Mouse (Mus musculus) lung, embryonic 15.5 days (tissue): Measurements from ENCODE around the gene Trmu. TPM values are rescaled to one million over a fixed set of nuclear protein-coding genes. Genes with fewer than 3 reads are reported as not detected.
A peak's percentile ranks its signal among the peaks of the same experiment; 100 is the strongest.

ENCODE experiments used
- ATAC-seq: fragments of 200-750 bp; cut with Nextera tagmentation; 2 replicates; pipeline ENCODE4 v1.8.0; 2017; ENCODE audit warnings: moderate number of reproducible peaks, borderline replicate concordance; ENCODE audit not compliant: low FRiP score, low TSS enrichment; ENCODE audit errors: extremely low read depth
- H3K27ac ChIP-seq: fragments of 300-500 bp; sonication (generic); 2 replicates; pipeline ENCODE4 v1.5.1; 2015; ENCODE audit warnings: moderate library complexity, mild to moderate bottlenecking, inconsistent platforms
- H3K27me3 ChIP-seq: fragments of 300-500 bp; sonication (generic); 2 replicates; pipeline ENCODE4 v1.6.1; 2015; ENCODE audit warnings: inconsistent platforms
- H3K36me3 ChIP-seq: fragments of 300-500 bp; sonication (generic); 2 replicates; pipeline ENCODE4 v1.6.1; 2015; ENCODE audit warnings: inconsistent platforms
- H3K4me1 ChIP-seq: fragments of 300-500 bp; sonication (generic); 2 replicates; pipeline ENCODE4 v1.6.1; 2015; ENCODE audit warnings: inconsistent platforms
- H3K4me2 ChIP-seq: fragments of 300-500 bp; sonication (generic); 2 replicates; pipeline ENCODE4 v1.6.1; 2015; ENCODE audit warnings: inconsistent platforms, mild to moderate bottlenecking, moderate library complexity
- H3K4me3 ChIP-seq: fragments of 300-500 bp; sonication (generic); 2 replicates; pipeline ENCODE4 v1.5.1; 2015; ENCODE audit warnings: mild to moderate bottlenecking, inconsistent platforms
- H3K9ac ChIP-seq: fragments of 300-500 bp; sonication (generic); 2 replicates; pipeline ENCODE4 v1.6.1; 2015; ENCODE audit warnings: inconsistent platforms
- H3K9me3 ChIP-seq: fragments of 300-500 bp; sonication (generic); 2 replicates; pipeline ENCODE4 v1.6.1; 2016; ENCODE audit warnings: inconsistent platforms
- WGBS: fragments of 180-500 bp; shearing (Covaris S2); methylation state at CpG from one replicate; pipeline ENCODE4 v1.1.7; 2015; 5-methylcytosine and 5-hydroxymethylcytosine counted together
- polyA plus RNA-seq: library from polyadenylated mRNA; unstranded; fragments of >200 nt; fragmentation: Nextera tagmentation; extraction: Ambion mirVana; gene quantifications from 2 replicates; pipeline ENCODE4 v1.2.1, GENCODE M21; 2015

Trmu gene
- 35.4 and 40.5 TPM in 2 replicates for polyA plus RNA-seq

DNA sequence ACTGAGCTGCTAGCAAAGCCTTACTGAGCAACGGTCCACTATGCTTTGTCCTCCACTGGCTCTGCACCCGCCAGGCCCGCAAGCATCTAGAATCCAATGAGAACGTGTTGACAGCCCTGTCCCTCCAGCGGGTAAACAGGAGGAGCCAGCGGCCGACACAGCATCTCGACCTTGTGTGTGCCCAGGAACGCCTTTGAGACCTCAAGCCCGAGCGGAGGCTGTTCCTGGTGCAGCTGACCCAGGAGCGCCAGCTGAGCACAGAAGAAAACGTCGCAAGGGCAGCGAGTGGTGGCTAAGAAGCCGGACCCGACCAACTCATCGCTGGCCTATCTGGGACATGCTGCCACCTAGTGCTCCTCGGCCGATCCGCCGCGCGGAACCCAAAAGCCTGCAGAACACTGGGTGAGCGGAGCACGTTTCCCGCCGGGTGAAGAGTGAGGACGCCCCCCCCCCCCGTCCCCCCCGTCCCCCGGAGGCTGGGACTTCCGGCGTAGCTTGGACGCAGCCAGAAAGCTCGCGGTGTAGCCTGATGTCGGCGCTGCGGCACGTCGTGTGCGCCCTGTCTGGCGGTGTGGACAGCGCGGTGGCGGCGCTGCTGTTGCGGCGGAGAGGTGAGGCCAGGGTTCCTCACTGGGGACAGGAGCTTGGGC lies at the start of gene Trmu:
Gene Trmu, plus strand, starts transcription at position 465 of the 650 bp plus-strand sequence.
- under 1% methylated on average over 50 of the region's 50 CpGs for WGBS
- no peaks in the 10 kb centered on the region for H3K27me3 ChIP-seq
- peak within 1 kb of the TSS; percentile 83 for H3K9ac ChIP-seq
- H3K4me2 ChIP-seq, result peak within 1 kb of the TSS; percentile 81
- peak within 1 kb of the TSS; percentile 88 for H3K27ac ChIP-seq
- peaks cover 42% of the 10 kb centered on the region for H3K36me3 ChIP-seq
- H3K4me3 ChIP-seq, result peak within 1 kb of the TSS; percentile 87
- no peaks in the 10 kb centered on the region for H3K9me3 ChIP-seq
- H3K4me1 ChIP-seq, result peaks cover 14% of the 10 kb centered on the region
- peak; percentile 94 for ATAC-seq

DNA sequence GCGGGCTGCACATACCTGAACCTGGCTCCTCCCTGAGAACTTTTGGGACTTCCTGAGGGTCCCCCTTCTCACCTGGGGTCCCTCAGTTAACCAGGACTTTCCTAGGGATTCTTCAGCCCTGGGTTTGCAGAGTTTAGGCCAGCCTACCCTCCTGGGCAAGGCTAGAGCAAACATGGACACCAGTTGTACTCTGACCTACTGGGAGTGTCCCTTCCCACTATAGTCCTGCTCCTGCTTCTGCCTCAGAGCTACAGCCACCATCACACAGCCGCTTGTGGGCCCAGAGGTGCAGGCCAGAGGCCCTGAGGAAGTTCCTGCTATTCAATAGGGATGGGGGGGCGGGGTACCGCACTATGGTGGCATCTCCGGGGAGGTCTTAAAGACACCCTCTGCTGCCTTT lies 49.6 kb upstream of the Trmu start:
- H3K27ac ChIP-seq, result no peak overlapping the region
- ATAC-seq, result no peak
- no peaks in the 10 kb centered on the region for H3K36me3 ChIP-seq
- no peak overlapping the region for H3K4me2 ChIP-seq
- no peaks in the 10 kb centered on the region for H3K9me3 ChIP-seq
- peaks cover 15% of the 10 kb centered on the region for H3K4me1 ChIP-seq
- WGBS, result 71% methylated on average over 5 of the region's 5 CpGs
- H3K4me3 ChIP-seq, result no peak overlapping the region
- H3K9ac ChIP-seq, result no peak overlapping the region
- H3K27me3 ChIP-seq, result no peaks in the 10 kb centered on the region

DNA sequence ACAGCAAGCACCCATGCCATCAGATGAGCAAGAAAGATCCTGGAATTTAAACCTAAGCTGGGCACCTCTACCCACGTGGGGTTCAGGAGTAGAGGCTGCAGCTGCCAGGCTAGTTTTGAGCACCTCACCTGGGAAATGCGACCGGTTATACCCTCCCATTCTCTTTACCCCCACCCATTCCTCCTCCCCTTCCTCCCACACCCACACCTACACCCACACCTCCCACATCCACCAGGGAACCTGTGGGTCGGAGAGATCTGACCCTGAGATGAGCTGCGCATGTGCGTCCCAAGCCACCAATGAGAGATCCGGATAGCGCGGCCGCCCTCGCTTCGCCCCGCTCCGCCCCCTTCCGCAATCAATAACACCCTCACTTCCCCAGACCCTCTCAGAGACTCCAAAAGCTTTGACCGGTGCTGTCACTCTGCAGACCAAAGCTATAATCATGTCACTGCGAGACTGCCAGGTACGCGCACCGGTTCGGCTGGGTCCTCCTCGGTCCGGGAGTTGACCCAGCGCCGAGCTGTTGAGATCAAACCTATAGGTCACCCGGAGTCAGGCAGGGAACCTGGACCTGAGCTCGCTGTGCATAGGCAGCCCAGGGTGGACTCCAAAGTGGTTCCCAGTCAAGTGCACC lies 47.0 kb upstream of the Trmu start, which contains the start of gene Ttc38:
Gene Ttc38, plus strand, starts transcription at position 353 of the 637 bp plus-strand sequence.
- H3K9ac ChIP-seq, result peak within 1 kb of the TSS; percentile 63
- H3K9me3 ChIP-seq, result no peaks in the 10 kb centered on the region
- 2% methylated on average over 27 of the region's 27 CpGs for WGBS
- no peaks in the 10 kb centered on the region for H3K27me3 ChIP-seq
- peak; percentile 82 for ATAC-seq
- H3K36me3 ChIP-seq, result no peaks in the 10 kb centered on the region
- peaks cover 15% of the 10 kb centered on the region for H3K4me1 ChIP-seq
- H3K4me2 ChIP-seq, result peak within 1 kb of the TSS; percentile 83
- H3K4me3 ChIP-seq, result peak within 1 kb of the TSS; percentile 63
- peak within 1 kb of the TSS; percentile 57 for H3K27ac ChIP-seq

DNA sequence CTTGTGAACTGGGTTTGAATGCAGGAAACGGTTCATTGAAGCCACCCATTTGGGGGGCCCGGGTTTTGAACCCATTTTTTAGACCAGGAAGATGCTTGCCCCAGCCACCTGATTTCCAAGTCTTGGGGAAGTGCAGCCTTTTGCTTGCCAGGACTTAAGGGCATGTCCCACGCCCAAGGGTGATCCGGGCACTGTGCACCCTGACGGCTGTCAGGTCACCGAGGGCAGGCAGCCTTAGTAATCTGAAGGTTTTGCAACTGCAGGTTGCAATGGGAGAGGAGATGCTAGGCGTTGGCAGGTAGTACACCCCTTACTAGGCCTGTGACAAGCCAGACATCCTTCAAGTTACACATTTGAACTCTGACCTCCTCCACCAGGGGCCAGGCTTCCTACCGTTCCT lies 46.5 kb upstream of the Trmu start:
- Histone ChIP-seq H3K27ac (peak overlapping the region; percentile 57; the same call in 1 of the 2 replicates), H3K4me3 (peak overlapping the region; percentile 63), H3K4me1 (peaks cover 15% of the 10 kb centered on the region), H3K36me3 (no peaks in the 10 kb centered on the region), H3K27me3 (no peaks in the 10 kb centered on the region), H3K9ac (peak overlapping the region; percentile 63), H3K4me2 (peak overlapping the region; percentile 83), H3K9me3 (no peaks in the 10 kb centered on the region)
- 41% methylated on average over 8 of the region's 8 CpGs for WGBS
- 0 out of 2 replicates have a peak, but pooled peaks have one; percentile 28 for ATAC-seq

DNA sequence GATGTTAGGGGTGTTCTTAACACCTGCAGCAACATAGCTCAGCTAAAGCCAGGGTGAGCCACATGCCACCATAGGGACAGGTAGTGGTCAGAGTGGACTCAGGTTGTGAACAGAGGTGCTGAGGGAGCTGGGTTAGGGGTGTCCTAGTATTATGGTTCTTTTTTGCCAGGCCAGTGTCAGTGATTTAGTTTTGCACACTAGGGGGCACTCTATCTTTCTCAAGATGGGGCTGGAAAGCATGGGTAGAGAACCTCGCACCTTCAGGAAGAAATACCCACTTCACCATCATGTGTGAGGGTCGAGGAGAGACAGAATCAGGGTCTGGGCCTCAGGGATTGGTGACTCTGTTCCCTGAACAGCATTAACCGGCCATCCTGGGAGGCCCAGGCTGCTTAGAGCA lies 43.8 kb upstream of the Trmu start:
- 47% methylated on average over 3 of the region's 3 CpGs for WGBS
- H3K27me3 ChIP-seq, result no peaks in the 10 kb centered on the region
- no peak overlapping the region for H3K27ac ChIP-seq
- no peaks in the 10 kb centered on the region for H3K9me3 ChIP-seq
- H3K4me1 ChIP-seq, result peaks cover 15% of the 10 kb centered on the region
- ATAC-seq, result no peak
- H3K36me3 ChIP-seq, result no peaks in the 10 kb centered on the region
- H3K4me3 ChIP-seq, result no peak overlapping the region
- H3K4me2 ChIP-seq, result no peak overlapping the region
- no peak overlapping the region for H3K9ac ChIP-seq

DNA sequence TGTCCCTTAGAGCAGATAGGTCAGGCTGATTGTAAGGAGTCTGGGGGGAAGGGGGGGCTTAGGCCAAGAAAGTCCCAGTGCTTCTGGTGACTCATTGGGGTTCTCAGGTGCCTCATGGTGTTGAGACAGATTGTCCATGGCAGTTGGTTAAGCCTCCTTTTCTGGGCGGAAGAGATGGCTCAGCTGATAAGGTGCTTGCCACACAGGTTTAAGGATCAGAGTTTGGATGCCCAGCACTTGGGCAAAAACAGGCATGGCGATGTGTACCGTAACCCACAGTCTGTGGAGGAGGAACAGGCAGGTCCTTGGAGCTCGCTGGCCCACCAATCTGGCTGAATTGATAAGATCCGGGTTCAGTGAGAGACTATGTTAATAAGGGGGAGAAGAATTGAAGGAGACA lies 42.2 kb upstream of the Trmu start:
- 84% methylated on average over 5 of the region's 5 CpGs for WGBS

DNA sequence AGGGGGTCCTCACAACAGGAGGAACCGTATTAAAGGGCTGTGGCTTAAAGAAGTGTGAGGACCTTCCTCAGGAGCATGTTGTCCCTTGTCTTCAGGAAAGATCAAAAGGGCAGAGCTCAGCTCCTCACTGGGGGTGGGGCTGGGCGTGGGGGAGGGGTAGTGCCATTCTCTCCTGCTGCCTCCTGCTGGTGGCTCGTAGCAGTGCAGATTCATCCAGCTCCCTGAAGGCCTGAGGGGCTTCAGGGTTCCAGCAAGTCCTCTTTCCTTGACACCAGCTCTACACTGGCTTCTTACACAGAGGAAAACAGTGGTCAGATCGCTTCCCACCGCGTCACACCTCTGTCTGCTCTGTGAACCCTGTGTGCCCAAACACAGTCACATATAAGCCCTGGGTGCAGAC lies 38.1 kb upstream of the Trmu start:
- 34% methylated on average over 6 of the region's 6 CpGs for WGBS
- ATAC-seq, result no peak
- Histone ChIP-seq H3K36me3 (no peaks in the 10 kb centered on the region), H3K9me3 (no peaks in the 10 kb centered on the region), H3K9ac (no peak overlapping the region), H3K27ac (no peak overlapping the region), H3K4me3 (no peak overlapping the region), H3K27me3 (no peaks in the 10 kb centered on the region), H3K4me2 (no peak overlapping the region), H3K4me1 (no peaks in the 10 kb centered on the region)

More for the DNA sequence above, 42.2 kb upstream of the Trmu start:
- no peak overlapping the region for H3K4me2 ChIP-seq
- H3K4me3 ChIP-seq, result no peak overlapping the region
- no peak overlapping the region for H3K9ac ChIP-seq
- H3K27ac ChIP-seq, result no peak overlapping the region
- H3K27me3 ChIP-seq, result no peaks in the 10 kb centered on the region
- H3K36me3 ChIP-seq, result no peaks in the 10 kb centered on the region
- H3K4me1 ChIP-seq, result peaks cover 8% of the 10 kb centered on the region
- no peak for ATAC-seq
- no peaks in the 10 kb centered on the region for H3K9me3 ChIP-seq

DNA sequence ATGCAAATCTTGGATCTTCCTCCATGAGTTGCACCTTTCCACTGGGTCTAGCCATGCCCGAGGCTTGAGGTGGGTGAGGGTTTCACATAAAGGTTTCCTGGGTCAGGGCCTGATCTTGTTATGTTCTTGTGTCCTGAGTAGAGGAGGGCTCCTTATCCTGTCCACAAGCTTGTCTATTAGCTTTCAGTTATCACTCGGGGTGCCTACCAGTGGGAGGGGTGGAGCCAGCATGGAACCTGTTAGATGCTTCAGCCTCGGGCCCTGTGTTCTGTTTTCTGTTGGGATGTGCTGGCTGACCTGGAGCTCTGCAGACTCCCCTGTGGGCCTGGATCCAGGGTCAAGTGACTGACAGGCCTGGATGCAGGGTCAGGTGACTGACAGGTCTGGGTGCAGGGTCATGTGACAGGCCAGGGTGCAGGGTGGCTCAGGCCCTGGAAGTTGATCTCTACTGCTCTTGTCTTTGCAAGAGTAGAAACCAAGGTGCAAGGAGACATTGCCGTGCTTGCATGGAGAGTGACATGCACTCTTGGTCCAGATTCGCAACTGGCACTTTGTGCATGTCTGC lies 37.2 kb upstream of the Trmu start:
- no peak for ATAC-seq

DNA sequence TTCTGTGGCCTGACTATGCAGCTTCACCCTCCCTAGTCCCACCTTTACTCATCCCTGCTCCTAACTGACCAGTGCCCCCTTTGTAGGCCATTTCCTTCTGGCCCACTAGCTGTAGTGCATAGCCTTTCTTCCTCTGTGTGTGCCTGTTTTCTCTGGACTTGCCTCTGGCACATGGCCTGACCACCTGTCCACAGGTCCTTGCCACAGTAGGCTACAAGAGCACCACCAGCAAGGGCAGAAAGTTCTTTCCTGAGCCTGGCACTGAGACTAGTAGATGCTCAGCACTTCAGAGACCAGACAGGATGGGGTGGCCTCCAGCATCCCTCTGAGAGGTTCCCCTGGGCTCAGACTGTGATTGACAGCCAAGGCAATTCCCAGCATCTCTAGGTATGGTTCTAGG lies 34.0 kb upstream of the Trmu start:
- H3K36me3 ChIP-seq, result no peaks in the 10 kb centered on the region
- H3K4me1 ChIP-seq, result no peaks in the 10 kb centered on the region
- no peaks in the 10 kb centered on the region for H3K27me3 ChIP-seq
- no peak overlapping the region for H3K4me3 ChIP-seq
- H3K27ac ChIP-seq, result no peak overlapping the region
- H3K9ac ChIP-seq, result no peak overlapping the region
- no peak for ATAC-seq
- no peak overlapping the region for H3K4me2 ChIP-seq
- no peaks in the 10 kb centered on the region for H3K9me3 ChIP-seq

More for the DNA sequence above, 37.2 kb upstream of the Trmu start:
- H3K9ac ChIP-seq, result no peak overlapping the region
- H3K4me2 ChIP-seq, result no peak overlapping the region
- H3K27ac ChIP-seq, result no peak overlapping the region
- no peak overlapping the region for H3K4me3 ChIP-seq
- no peaks in the 10 kb centered on the region for H3K4me1 ChIP-seq
- 67% methylated on average over 5 of the region's 5 CpGs for WGBS
- no peaks in the 10 kb centered on the region for H3K36me3 ChIP-seq
- H3K9me3 ChIP-seq, result no peaks in the 10 kb centered on the region
- H3K27me3 ChIP-seq, result no peaks in the 10 kb centered on the region

DNA sequence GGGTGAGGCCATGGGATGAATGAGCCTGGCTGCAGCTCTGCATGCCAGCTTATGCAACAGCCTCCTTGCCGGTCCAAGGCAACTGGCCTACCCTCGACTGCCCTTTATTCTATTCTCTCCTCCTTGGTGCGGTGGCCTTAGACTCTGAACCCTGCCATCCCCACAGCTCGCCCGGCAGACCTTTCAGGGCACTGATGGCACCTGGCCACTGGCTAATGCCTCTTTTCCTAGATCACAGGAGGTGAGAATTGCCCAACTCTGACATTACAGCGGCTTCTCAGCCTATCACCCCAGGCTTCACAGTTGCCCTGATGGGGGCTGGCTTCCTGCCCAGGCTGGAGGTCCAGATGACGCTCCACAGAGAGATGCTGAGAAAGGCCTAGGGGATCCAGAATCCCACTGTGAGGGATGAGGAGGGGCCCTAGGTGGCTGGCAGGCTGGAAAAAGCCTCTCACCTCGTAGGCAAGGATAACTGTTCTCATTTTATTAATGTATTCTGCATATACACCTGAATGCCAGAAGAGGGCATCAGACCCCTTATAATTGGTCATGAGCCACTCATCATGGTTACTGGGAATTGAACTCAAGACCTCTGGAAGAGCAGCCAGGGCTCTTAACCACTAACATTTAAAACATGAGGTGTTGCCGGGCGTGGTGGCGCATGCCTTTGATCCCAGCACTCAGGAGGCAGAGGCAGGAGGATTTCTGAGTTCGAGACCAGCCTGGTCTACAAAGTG lies 27.3 kb upstream of the Trmu start:
- Histone ChIP-seq H3K4me3 (no peak overlapping the region), H3K4me2 (no peak overlapping the region), H3K9ac (no peak overlapping the region), H3K4me1 (no peaks in the 10 kb centered on the region), H3K9me3 (no peaks in the 10 kb centered on the region), H3K27me3 (no peaks in the 10 kb centered on the region), H3K27ac (no peak overlapping the region), H3K36me3 (no peaks in the 10 kb centered on the region)
- ATAC-seq, result no peak
- WGBS, result 68% methylated on average over 12 of the region's 12 CpGs

DNA sequence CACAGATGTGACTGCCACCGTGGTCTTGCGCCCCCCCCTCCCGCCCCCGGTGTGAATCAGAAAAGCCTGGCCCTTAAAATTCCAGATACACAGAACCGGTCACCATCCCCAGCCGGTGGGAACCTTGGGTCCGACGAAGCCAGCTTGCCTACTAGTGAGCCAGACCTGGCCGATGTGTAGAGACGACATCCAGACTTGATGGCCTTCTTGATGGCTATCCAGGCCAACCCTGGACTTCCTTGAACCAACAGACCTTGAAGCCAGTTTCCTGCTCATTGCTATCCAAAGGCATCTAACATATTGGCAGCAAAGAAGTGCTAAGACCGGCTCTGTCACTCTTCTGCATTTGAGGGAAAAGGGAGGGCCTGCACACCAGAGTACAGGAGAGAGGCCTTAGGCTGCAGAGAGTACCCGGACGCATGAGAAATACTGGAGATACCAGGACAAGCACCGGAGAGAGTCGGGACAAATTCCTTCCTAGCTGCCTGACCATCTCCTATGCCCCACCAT lies 20.1 kb upstream of the Trmu start:
- peak; percentile 7; the same call in 1 of the 2 replicates for ATAC-seq
- WGBS, result 10% methylated on average over 15 of the region's 15 CpGs
- Histone ChIP-seq H3K27me3 (no peaks in the 10 kb centered on the region), H3K9ac (peak overlapping the region; percentile 63), H3K4me3 (peak overlapping the region; percentile 79), H3K36me3 (peaks cover 23% of the 10 kb centered on the region), H3K27ac (peak overlapping the region; percentile 16), H3K9me3 (no peaks in the 10 kb centered on the region), H3K4me2 (peak overlapping the region; percentile 73), H3K4me1 (peaks cover 22% of the 10 kb centered on the region)
